Mouse (Mus musculus): ENCODE data around the gene Zic1. TPM values are rescaled to one million over a fixed set of nuclear protein-coding genes. Genes with fewer than 3 reads are reported as not detected.

The Zic1 gene
- polyA plus RNA-seq, 1 experiment from 2014 or later, result 14.8 TPM

GRCm38 (mm10) chr9:91355629-91356352, 9.8 kb downstream of the Zic1 start:
- H3K4me1 ChIP-seq (replicated peaks), result peaks cover 29% of the 10 kb centered on the region
- peak overlapping the region; percentile 85 for H3K27ac ChIP-seq
- peak overlapping the region; percentile 54 for H3K4me2 ChIP-seq (replicated peaks)
- H3K36me3 ChIP-seq, result no peaks in the 10 kb centered on the region
- WGBS, result under 1% methylated on average over 32 of the region's 35 CpGs
- H3K27me3 ChIP-seq, result peaks cover 77% of the 10 kb centered on the region
- ATAC-seq, result peak; percentile 88
- no peaks in the 10 kb centered on the region for H3K9me3 ChIP-seq
- H3K9ac ChIP-seq (replicated peaks), result peak overlapping the region; percentile 65
- H3K4me3 ChIP-seq (replicated peaks), result peak overlapping the region; percentile 31

GRCm38 (mm10) chr9:91355270-91355589, 10.4 kb downstream of the Zic1 start:
- H3K9ac ChIP-seq (replicated peaks), result peak overlapping the region; percentile 65
- peaks cover 81% of the 10 kb centered on the region for H3K27me3 ChIP-seq
- H3K36me3 ChIP-seq, result no peaks in the 10 kb centered on the region
- H3K9me3 ChIP-seq, result no peaks in the 10 kb centered on the region
- peak overlapping the region; percentile 31 for H3K4me3 ChIP-seq (replicated peaks)
- ATAC-seq, result peak; percentile 17; the same call in 1 of the 2 replicates
- peak overlapping the region; percentile 85 for H3K27ac ChIP-seq
- peaks cover 34% of the 10 kb centered on the region for H3K4me1 ChIP-seq (replicated peaks)
- peak overlapping the region; percentile 54 for H3K4me2 ChIP-seq (replicated peaks)
- WGBS, result under 1% methylated on average over 7 of the region's 7 CpGs

DNA sequence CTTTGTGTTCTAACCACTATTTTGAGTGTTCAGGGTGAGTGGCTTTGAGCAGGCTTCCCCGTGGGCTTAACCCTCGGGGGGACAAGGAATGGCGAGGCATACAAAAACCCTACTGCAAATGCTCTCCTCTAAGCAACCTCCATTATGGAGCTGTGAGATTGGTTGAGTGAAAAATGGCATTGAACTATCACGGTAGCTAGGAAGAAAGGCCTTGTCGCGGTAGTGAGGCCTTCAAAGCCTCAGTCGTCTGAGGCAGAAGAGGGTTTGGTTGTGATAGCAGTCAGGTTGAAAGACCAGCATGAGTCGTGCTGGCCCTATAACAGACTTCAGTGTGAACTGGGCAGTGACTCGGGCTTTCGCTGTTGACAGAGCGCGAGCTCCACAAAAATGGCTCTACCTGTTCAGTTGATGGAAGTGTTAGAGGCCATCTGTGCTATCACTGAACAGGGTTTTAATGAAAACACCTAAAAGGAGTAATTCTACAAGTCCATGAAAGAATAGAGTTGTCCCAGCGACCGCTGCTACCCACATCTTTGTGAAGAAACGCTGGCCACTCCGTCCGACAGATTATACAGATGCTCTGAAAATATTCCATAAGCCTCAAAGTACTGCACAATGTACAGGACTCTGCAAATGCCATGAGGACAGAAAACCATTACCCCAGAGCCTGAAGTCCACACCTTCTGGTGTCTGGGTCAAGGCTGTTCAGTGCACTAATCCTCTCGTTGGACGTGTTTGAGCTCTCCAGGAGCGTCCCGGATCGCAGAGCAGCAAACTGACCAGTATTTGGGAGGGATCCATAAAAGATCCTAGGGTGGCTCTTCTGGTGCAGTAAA, 11.0 kb downstream of the Zic1 start:
- Histone ChIP-seq H3K27ac (peak overlapping the region; percentile 85), H3K9me3 (no peaks in the 10 kb centered on the region), H3K4me3 (replicated peaks) (peak overlapping the region; percentile 31), H3K36me3 (no peaks in the 10 kb centered on the region), H3K9ac (replicated peaks) (peak overlapping the region; percentile 65), H3K4me2 (replicated peaks) (peak overlapping the region; percentile 54), H3K27me3 (peaks cover 83% of the 10 kb centered on the region), H3K4me1 (replicated peaks) (peaks cover 34% of the 10 kb centered on the region)
- ATAC-seq, result peak; percentile 24; the same call in 1 of the 2 replicates
- WGBS, result 6% methylated on average over 22 of the region's 22 CpGs

GRCm38 (mm10) chr9:91353551-91354433, 11.8 kb downstream of the Zic1 start:
- Histone ChIP-seq H3K9me3 (no peaks in the 10 kb centered on the region), H3K27ac (peak overlapping the region; percentile 85), H3K27me3 (peaks cover 81% of the 10 kb centered on the region), H3K4me2 (replicated peaks) (peak overlapping the region; percentile 54), H3K4me3 (replicated peaks) (peak overlapping the region; percentile 31), H3K36me3 (no peaks in the 10 kb centered on the region), H3K4me1 (replicated peaks) (peaks cover 34% of the 10 kb centered on the region), H3K9ac (replicated peaks) (peak overlapping the region; percentile 65)
- WGBS, result 3% methylated on average over 37 of the region's 37 CpGs
- 0 out of 2 replicates have a peak, but pooled peaks have one; percentile 12 for ATAC-seq

DNA sequence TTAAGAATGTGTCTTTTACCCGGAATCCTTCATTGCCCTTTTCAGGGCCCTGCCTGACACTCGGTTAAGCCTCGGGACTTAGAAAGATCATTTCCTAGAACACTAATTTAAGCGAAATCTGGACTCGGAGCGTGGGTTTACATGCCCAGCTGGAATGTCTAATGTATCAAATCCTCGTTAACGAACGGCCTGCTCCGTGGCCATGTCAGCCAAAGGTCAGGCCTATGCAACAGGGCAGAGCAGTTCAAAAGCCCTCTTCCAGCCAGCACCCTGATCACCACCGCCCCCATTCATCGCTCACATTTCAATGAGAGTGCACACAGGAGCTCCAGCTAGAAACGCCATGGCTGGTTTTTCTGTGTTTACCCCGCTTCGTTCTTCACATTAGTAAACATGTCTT, 12.8 kb downstream of the Zic1 start:
- Histone ChIP-seq H3K4me2 (replicated peaks) (peak overlapping the region; percentile 54), H3K4me1 (replicated peaks) (peaks cover 34% of the 10 kb centered on the region), H3K27me3 (peaks cover 77% of the 10 kb centered on the region), H3K4me3 (replicated peaks) (peak overlapping the region; percentile 31), H3K9ac (replicated peaks) (peak overlapping the region; percentile 65; the same call in 1 of the 2 replicates), H3K36me3 (no peaks in the 10 kb centered on the region), H3K9me3 (no peaks in the 10 kb centered on the region), H3K27ac (peak overlapping the region; percentile 75; the same call in 1 of the 2 replicates)
- ATAC-seq, result no peak
- 1% methylated on average over 15 of the region's 15 CpGs for WGBS

GRCm38 (mm10) chr9:91351961-91352411, 13.6 kb downstream of the Zic1 start:
- H3K9ac ChIP-seq (replicated peaks), result peak overlapping the region; percentile 65
- H3K9me3 ChIP-seq, result no peaks in the 10 kb centered on the region
- peaks cover 34% of the 10 kb centered on the region for H3K4me1 ChIP-seq (replicated peaks)
- WGBS, result 5% methylated on average over 13 of the region's 13 CpGs
- no peak for ATAC-seq
- peak overlapping the region; percentile 31 for H3K4me3 ChIP-seq (replicated peaks)
- H3K36me3 ChIP-seq, result no peaks in the 10 kb centered on the region
- H3K27me3 ChIP-seq, result peaks cover 75% of the 10 kb centered on the region
- peak overlapping the region; percentile 54 for H3K4me2 ChIP-seq (replicated peaks)
- H3K27ac ChIP-seq, result peak overlapping the region; percentile 75

DNA sequence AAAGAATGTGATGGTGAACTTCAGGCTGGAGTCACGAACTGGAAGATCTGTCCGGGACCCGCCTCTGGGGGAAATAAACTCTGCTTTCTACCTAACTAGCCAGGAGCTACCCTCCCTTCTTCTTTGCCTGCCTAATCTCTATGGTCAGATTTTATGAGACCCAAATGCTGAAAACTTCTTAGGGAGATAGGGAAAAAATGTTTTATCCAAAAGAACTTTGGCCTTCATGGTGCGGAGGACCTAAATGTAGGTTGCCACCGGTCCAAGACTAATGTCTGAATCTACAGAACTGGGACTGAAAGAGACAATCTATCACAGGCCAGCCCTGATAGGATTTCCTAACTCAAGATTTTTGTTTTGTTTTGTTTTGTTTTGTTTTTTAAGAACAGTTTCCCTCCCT, 14.2 kb downstream of the Zic1 start:
- Histone ChIP-seq H3K4me2 (replicated peaks) (peak overlapping the region; percentile 54), H3K36me3 (no peaks in the 10 kb centered on the region), H3K27me3 (peaks cover 69% of the 10 kb centered on the region), H3K9me3 (no peaks in the 10 kb centered on the region), H3K4me1 (replicated peaks) (peaks cover 34% of the 10 kb centered on the region), H3K27ac (peak overlapping the region; percentile 69), H3K4me3 (replicated peaks) (peak overlapping the region; percentile 31), H3K9ac (replicated peaks) (peak overlapping the region; percentile 46)
- 7% methylated on average over 5 of the region's 5 CpGs for WGBS
- ATAC-seq, result no peak

DNA sequence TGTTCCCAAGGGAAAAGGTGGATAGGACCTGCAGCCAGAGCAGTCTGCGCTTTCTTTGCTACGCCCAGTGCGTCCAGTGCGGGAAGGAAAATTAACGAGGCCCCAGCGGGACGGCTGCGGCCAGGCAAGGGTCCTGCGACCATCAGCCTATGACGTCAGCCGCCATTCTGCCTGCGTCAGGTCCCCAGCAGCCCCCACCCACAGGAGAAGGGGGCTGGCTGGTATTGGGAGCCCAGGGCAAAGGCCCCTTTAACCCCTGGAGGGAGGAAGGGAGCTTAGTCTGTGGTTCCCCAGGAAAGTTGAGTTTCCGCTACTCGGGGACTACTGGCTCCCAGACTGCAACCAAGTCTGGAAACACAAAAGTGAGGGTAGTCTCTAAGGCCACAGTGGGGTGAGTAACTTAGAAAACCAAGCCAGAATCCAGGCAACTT, 14.7 kb downstream of the Zic1 start:
- Histone ChIP-seq H3K27me3 (peaks cover 69% of the 10 kb centered on the region), H3K9me3 (no peaks in the 10 kb centered on the region), H3K36me3 (no peaks in the 10 kb centered on the region), H3K4me1 (replicated peaks) (peaks cover 34% of the 10 kb centered on the region), H3K4me2 (replicated peaks) (peak overlapping the region; percentile 54), H3K4me3 (replicated peaks) (peak overlapping the region; percentile 31), H3K27ac (peak overlapping the region; percentile 69), H3K9ac (replicated peaks) (peak overlapping the region; percentile 46)
- under 1% methylated on average over 14 of the region's 14 CpGs for WGBS
- ATAC-seq, result peak; percentile 35

DNA sequence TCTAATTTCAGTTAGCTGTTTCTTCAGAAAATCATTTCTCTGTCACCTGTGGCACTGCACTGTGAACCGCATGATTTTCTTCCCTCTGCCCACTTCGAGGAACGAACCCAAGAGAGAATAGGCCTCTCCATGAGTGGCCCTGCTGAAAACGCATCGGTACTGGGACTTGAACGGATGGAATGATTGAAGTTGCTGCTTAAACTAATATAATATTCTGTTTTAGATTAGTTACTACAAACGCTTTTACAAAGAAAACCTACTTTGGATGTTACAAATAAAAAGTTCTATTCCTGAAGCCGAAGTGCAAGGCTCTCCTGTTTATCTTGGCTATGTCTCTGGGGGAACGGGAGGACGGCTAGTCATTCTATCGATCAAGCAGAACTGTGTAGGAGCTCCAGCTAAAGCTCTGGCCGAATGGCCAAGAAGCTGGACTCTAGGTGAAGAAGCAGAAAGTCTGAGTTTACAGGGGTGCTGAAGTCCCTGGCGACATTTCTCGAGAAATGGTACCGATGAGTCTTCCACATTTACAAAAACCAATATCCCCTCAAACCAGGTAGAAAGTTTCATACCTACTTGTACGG, 15.3 kb downstream of the Zic1 start:
- ATAC-seq, result no peak
- Histone ChIP-seq H3K9ac (replicated peaks) (peak overlapping the region; percentile 46), H3K4me2 (replicated peaks) (peak overlapping the region; percentile 54), H3K4me3 (replicated peaks) (peak overlapping the region; percentile 31), H3K36me3 (no peaks in the 10 kb centered on the region), H3K27ac (peak overlapping the region; percentile 69), H3K9me3 (no peaks in the 10 kb centered on the region), H3K4me1 (replicated peaks) (peaks cover 28% of the 10 kb centered on the region), H3K27me3 (peaks cover 65% of the 10 kb centered on the region)
- WGBS, result 1% methylated on average over 16 of the region's 16 CpGs

DNA sequence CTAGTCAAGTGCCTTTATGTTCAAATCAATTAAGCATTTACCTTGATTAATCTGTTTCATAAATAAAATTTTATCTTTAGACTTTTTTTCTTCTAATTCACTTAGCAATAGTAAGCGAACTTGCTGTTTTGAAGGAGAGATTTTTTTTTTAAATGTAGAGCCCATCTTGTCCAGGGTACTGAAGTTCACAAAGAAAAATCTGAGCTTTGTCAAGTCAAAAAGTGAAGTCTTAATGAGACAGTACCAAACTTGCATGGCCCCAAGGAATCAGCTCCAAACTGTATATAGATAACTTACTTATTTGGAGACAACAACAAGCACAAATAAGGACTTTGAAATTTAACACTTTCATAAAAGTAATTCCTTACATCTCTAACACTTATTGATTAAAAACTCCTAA, 16.9 kb downstream of the Zic1 start:
- 53% methylated on average over 1 of the region's 1 CpGs for WGBS
- no peaks in the 10 kb centered on the region for H3K9me3 ChIP-seq
- H3K27me3 ChIP-seq, result peaks cover 50% of the 10 kb centered on the region
- H3K9ac ChIP-seq (replicated peaks), result no peak overlapping the region
- peaks cover 16% of the 10 kb centered on the region; the same call in 1 of the 2 replicates for H3K4me1 ChIP-seq (replicated peaks)
- H3K27ac ChIP-seq, result no peak overlapping the region
- 0 out of 2 replicates have a peak overlapping the region, but pooled peaks have one; percentile 26 for H3K4me2 ChIP-seq (replicated peaks)
- H3K36me3 ChIP-seq, result no peaks in the 10 kb centered on the region
- ATAC-seq, result no peak
- H3K4me3 ChIP-seq (replicated peaks), result peak overlapping the region; percentile 16

- H3K9ac ChIP-seq (replicated peaks), result no peak overlapping the region
- H3K4me2 ChIP-seq (replicated peaks), result no peak overlapping the region
- no peaks in the 10 kb centered on the region for H3K36me3 ChIP-seq
- H3K4me1 ChIP-seq (replicated peaks), result peaks cover 10% of the 10 kb centered on the region; the same call in 1 of the 2 replicates
- 75% methylated on average over 2 of the region's 2 CpGs for WGBS
- no peak overlapping the region for H3K27ac ChIP-seq
- no peak overlapping the region for H3K4me3 ChIP-seq (replicated peaks)
- H3K27me3 ChIP-seq, result peaks cover 43% of the 10 kb centered on the region
- no peaks in the 10 kb centered on the region for H3K9me3 ChIP-seq
- no peak for ATAC-seq
Measured at GRCm38 (mm10) chr9:91347591-91347990, 18.0 kb downstream of the Zic1 start.

All from midbrain, embryonic 13.5 days (tissue).